Mouse (Mus musculus) Patski (cell line): ENCODE data around the gene Hhat. TPM values are rescaled to one million over a fixed set of nuclear protein-coding genes. Genes with fewer than 3 reads are reported as not detected.

Experiments used
- ATAC-seq: fragments of 100-300 bp; one replicate; pipeline ENCODE4 v1.8.0; 2021
- CTCF ChIA-PET: fragments of 350-600 bp; sonication (Branson Sonifier 250); formaldehyde crosslinking; loops from one replicate; lab custom pipeline; 2022; ENCODE audit warnings: inconsistent platforms; lab: Charles Lee
- POLR2A ChIA-PET: fragments of 350-600 bp; sonication (Branson Sonifier 250); formaldehyde crosslinking; loops from one replicate; lab custom pipeline; 2022; ENCODE audit warnings: antibody characterized with exemption, inconsistent platforms; lab: Charles Lee
- DNase-seq: peaks from one replicate; pipeline ENCODE4 v3.0.0-alpha.2; 2011; ENCODE audit warnings: low read depth, low spot score
- H3K27me3 ChIP-seq: fragments of 371-371 bp; one replicate; pipeline ENCODE4 v1.5.1; 2021
- CTCF ChIP-seq: fragments of 100-300 bp; IDR thresholded peaks from one replicate; pipeline ENCODE4 v1.5.1; 2021
- in situ Hi-C: fragments of 300-500 bp; cut with MboI; formaldehyde crosslinking; loops from 3 replicates; pipeline ENCODE4 v1.11.1; 2018; ENCODE audit warnings: low pct_unique_long_range_greater_than_20kb, mixed read lengths
- polyA plus RNA-seq: library from polyadenylated mRNA; unstranded; gene quantifications from one replicate; pipeline ENCODE4 v1.2.3, GENCODE M21; 2021

The Hhat gene
- polyA plus RNA-seq, 1 experiment from 2014 or later = 5.2 TPM

DNA sequence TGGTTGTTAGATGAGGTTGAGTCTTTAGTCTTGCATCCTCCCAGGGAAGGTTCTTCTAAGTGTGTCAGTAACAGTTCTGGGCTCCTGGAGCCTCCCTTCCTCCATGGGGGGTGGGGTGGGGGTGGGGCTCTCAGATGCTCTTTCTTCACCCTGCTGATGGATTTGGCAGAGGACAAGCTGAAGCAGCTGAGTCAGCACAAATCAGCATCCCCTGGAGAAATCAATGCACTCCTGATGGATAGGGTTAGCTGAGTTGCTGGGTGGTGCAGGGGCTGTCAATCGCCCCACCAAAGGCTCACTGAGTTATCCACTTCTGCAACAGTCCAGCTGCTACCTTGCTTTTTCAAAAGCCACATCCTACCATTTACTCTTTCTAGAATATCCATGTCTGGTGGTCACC, 251.3 kb downstream of the Hhat start:
- CTCF ChIA-PET = no interaction called here
- no peak for DNase-seq
- TF ChIP-seq CTCF = no peak
- no peaks in the 10 kb centered on the region for H3K27me3 ChIP-seq
- in situ Hi-C loops = no loop called here
- POLR2A ChIA-PET = no interaction called here
- ATAC-seq = no peak

DNA sequence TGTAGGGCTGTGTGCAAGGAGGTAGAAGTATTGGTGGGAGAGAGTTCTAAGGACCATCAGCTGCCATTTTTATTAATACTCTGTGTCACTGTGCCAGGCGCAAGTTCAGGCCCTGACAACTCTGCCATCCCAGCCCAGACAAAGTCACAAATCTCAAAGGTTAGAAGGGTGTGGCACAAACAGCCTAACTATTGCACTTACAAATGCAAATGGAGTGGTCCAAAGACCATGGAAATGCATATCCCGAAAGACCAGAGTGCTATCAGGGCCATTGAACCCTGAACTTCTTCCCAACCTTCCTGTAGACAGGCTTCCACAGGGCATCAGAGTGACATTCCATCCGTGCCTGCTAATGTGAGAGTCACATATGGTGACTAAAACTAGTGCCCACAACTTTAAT, 255.7 kb downstream of the Hhat start:
- no peak for TF ChIP-seq CTCF
- ATAC-seq (no peak), DNase-seq (no peak)
- ChIA-PET POLR2A (no interaction called here), CTCF (no interaction called here)
- H3K27me3 ChIP-seq = no peaks in the 10 kb centered on the region
- in situ Hi-C loops = no loop called here

- in situ Hi-C loops = no loop called here
- TF ChIP-seq CTCF = no peak
- POLR2A ChIA-PET = interaction anchor here (0.6 to 0.7 kb wide), 2 partner anchors 85 to 128 kb away, joined by 3 read pairs; no protein-coding TSS in a partner anchor
- no peaks in the 10 kb centered on the region for H3K27me3 ChIP-seq
- no peak for ATAC-seq
- no peak for DNase-seq
- CTCF ChIA-PET = no interaction called here
These were observed 258.2 kb downstream of the Hhat start for GRCm38 (mm10) chr1:192512821-192513220.

DNA sequence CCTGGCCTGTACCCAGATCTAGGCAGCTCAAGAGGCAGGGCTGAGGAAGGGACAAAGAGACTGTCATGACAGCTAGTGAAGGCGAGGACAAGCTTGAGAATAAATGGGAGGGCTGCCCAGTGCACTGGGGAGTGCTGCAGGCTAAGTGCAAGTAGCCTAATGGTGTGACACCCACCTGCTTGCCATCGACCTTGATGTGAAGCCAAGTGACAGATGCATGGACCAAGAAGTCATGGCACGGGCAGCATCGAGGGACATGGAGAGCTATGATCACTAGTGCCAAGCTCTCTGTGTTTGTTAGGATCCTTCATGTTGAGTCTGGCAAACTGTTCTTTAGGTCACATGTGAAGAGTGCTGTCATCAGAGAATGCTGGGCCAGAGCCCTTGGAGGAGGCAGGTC, 267.4 kb downstream of the Hhat start:
- no peak for ATAC-seq
- no peaks in the 10 kb centered on the region for H3K27me3 ChIP-seq
- CTCF ChIA-PET = no interaction called here
- DNase-seq = no peak
- in situ Hi-C loops = no loop called here
- TF ChIP-seq CTCF = no peak
- POLR2A ChIA-PET = interaction anchor here (1.2 kb wide), 1 partner anchor 9 kb away, joined by 3 read pairs; no protein-coding TSS in a partner anchor

DNA sequence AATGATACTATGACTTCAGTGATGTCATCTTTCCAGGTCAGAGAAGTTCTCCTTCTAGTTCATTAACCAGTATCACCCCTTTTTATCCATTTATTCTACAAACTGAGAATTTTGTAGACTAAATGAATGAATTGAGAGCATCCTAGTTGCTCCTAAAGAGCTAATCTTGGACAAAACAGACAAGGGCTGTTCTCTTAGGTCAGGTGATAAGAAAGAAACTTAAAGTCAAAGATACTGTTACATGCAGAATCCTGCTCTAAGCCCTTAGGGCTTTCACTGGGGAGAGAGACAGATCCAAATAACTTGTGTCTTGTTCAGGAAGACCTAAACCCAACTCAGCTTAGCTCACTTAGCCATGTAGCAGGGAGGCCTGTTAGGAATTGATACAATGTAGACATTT, 268.2 kb downstream of the Hhat start:
- DNase-seq (no peak), ATAC-seq (no peak)
- POLR2A ChIA-PET = no interaction called here
- CTCF ChIA-PET = no interaction called here
- no peak for TF ChIP-seq CTCF
- no peaks in the 10 kb centered on the region for H3K27me3 ChIP-seq
- in situ Hi-C loops = no loop called here

- no peak for TF ChIP-seq CTCF
- in situ Hi-C loops = no loop called here
- DNase-seq (no peak), ATAC-seq (no peak)
- no peaks in the 10 kb centered on the region for H3K27me3 ChIP-seq
- ChIA-PET POLR2A (no interaction called here), CTCF (no interaction called here)
These were observed 269.0 kb downstream of the Hhat start for GRCm38 (mm10) chr1:192502016-192502415.

GRCm38 (mm10) chr1:192497505-192497904, 273.5 kb downstream of the Hhat start:
- TF ChIP-seq CTCF = no peak
- H3K27me3 ChIP-seq = no peaks in the 10 kb centered on the region
- DNase-seq (no peak), ATAC-seq (no peak)
- in situ Hi-C loops = no loop called here
- CTCF ChIA-PET = no interaction called here
- POLR2A ChIA-PET = no interaction called here

- in situ Hi-C loops = no loop called here
- ChIA-PET POLR2A (no interaction called here), CTCF (no interaction called here)
- no peak for TF ChIP-seq CTCF
- no peak for DNase-seq
- no peaks in the 10 kb centered on the region for H3K27me3 ChIP-seq
- ATAC-seq = no peak
These were observed 280.9 kb downstream of the Hhat start for GRCm38 (mm10) chr1:192489908-192490825.

DNA sequence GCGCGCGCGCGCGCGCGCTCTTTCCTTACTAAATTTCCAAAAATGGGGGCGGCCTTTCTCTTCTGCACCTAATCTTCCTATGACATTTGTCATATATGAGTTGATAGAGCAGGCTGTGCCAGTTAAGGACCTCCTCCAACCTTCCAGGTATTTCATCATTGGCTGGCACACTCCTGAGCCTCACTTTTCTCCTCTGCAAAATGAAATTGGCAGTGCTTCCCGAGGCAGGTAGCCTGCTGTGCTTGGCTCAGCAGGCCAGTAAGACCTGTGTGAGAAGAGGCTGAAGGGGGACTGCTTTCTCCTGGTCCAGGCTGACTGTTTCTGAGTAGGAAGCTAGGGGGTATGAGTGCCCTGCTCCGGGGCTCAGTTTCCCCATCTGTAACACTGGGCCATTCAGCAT, 283.5 kb downstream of the Hhat start:
- ChIA-PET POLR2A (no interaction called here), CTCF (interaction anchor here (1.3 to 1.7 kb wide), 2 partner anchors 19 to 109 kb away, joined by 3 to 4 read pairs; no protein-coding TSS in a partner anchor)
- H3K27me3 ChIP-seq = no peaks in the 10 kb centered on the region
- TF ChIP-seq CTCF = no peak
- no peak for ATAC-seq
- DNase-seq = no peak
- in situ Hi-C loops = no loop called here

DNA sequence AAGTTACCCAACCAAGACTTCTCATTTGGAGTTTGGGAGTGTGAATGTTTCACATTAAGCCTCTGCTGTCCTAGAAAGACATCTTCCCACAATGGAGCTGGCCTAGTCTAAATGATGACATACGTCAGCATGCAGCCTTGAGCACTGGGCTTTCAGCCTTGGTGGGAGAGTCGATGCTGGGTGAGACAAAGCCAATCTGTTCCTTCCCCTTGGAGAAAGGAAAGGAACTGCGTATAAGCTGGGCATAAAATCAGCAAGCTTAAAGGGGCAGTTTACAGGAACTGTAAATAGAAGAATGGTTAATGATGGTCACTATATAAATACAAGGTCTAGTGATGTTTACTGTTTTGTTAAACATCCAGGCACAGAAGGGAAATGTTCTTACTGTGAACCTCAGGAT, 286.0 kb downstream of the Hhat start:
- TF ChIP-seq CTCF = no peak
- ATAC-seq (no peak), DNase-seq (no peak)
- ChIA-PET CTCF (no interaction called here), POLR2A (interaction anchor here (0.8 kb wide), 1 partner anchor 206 kb away, joined by 4 read pairs; no protein-coding TSS in a partner anchor)
- H3K27me3 ChIP-seq = no peaks in the 10 kb centered on the region
- in situ Hi-C loops = no loop called here

DNA sequence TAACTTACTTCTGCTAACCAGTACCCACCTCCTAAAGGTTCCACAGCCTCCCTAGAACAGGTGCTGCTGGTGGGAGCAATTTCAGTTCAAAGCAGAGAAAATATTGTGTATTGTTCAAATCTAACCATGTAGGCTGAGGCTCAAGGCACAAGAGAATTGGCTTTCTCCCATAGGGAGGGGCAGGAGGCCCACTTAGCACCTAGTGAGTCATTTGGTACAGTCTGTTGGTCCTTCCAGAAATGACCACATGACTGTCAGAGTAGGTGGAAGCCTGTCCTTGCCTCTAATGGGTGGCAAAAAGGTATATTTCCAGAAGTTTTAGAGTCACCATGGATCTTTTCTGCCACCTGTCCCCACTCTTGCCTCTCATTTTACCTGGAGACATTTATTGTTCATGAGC, 289.6 kb downstream of the Hhat start:
- in situ Hi-C loops = no loop called here
- no peaks in the 10 kb centered on the region for H3K27me3 ChIP-seq
- CTCF ChIA-PET = no interaction called here
- no peak for ATAC-seq
- DNase-seq = no peak
- POLR2A ChIA-PET = no interaction called here
- TF ChIP-seq CTCF = no peak
